In genomic region chr11:69417449-69418384, GRCm38 (mm10) we compare ENCODE assay signal across 8 mouse cellular contexts. TPM values are rescaled to one million over a fixed set of nuclear protein-coding genes. Genes with fewer than 3 reads are reported as not detected.
A peak's percentile ranks its signal among the peaks of the same experiment; 100 is the strongest.
DNase-seq lines count a peak whose midpoint lies in the region; ATAC-seq and TF ChIP-seq lines count a peak whose summit lies in the region.

No protein-coding gene starts in this region.

- no peaks in the 10 kb centered on the region for H3K9me3 ChIP-seq in erythroblast, embryonic 14.5 days (ENCODE audit: control insufficient read depth, low read length)
- H3K9me3 ChIP-seq in heart, embryonic 12.5 days (replicated peaks) = no peaks in the 10 kb centered on the region
- no peaks in the 10 kb centered on the region for H3K9me3 ChIP-seq in kidney, embryonic 16.5 days (ENCODE audit: low read length)

- peak overlapping the region; percentile 97 for H3K27ac ChIP-seq in heart, embryonic 12.5 days (ENCODE audit: poor library complexity, severe bottlenecking)
- H3K27ac ChIP-seq in kidney, embryonic 16.5 days (ENCODE audit: low read length) = peak overlapping the region; percentile 99
- peak overlapping the region; percentile 98 for H3K27ac ChIP-seq in liver, adult 2 months (replicated peaks; ENCODE audit: insufficient read depth, low read depth, low read length)

- H3K4me3 ChIP-seq in erythroblast, embryonic 14.5 days (replicated peaks) = peak overlapping the region; percentile 59
- peak overlapping the region; percentile 64 for H3K4me3 ChIP-seq in heart, embryonic 12.5 days
- H3K4me3 ChIP-seq in kidney, embryonic 16.5 days (ENCODE audit: low read length) = peak overlapping the region; percentile 81
- peak overlapping the region; percentile 62 for H3K4me3 ChIP-seq in liver, adult 2 months (ENCODE audit: insufficient read depth, low read depth, low read length)

- no peaks in the 10 kb centered on the region; the same call in 1 of the 2 replicates for H3K36me3 ChIP-seq in erythroblast, embryonic 14.5 days (ENCODE audit: control insufficient read depth)
- peaks cover 8% of the 10 kb centered on the region for H3K36me3 ChIP-seq in heart, embryonic 12.5 days
- H3K36me3 ChIP-seq in kidney, embryonic 16.5 days (ENCODE audit: insufficient read depth, low read length) = no peaks in the 10 kb centered on the region; the same call in 1 of the 2 replicates
- no peaks in the 10 kb centered on the region for H3K36me3 ChIP-seq in liver, adult 2 months (ENCODE audit: control insufficient read depth, insufficient read depth, low read length)
- H3K36me3 ChIP-seq in splenic B cell, adult 2 months (ENCODE audit: control insufficient read depth, insufficient read depth, low read length, poor library complexity, severe bottlenecking) = no peaks in the 10 kb centered on the region

- H3K4me2 ChIP-seq in heart, embryonic 12.5 days = peak overlapping the region; percentile 88
- peak overlapping the region; percentile 97 for H3K4me2 ChIP-seq in kidney, embryonic 16.5 days (replicated peaks; ENCODE audit: low read depth, low read length)

- peak overlapping the region; percentile 80 for H3K9ac ChIP-seq in heart, embryonic 12.5 days
- peak overlapping the region; percentile 80 for H3K9ac ChIP-seq in kidney, embryonic 16.5 days (replicated peaks; ENCODE audit: low read length)
- peak overlapping the region; percentile 86 for H3K9ac ChIP-seq in liver, adult 2 months (ENCODE audit: low read depth, low read length)

- ATAC-seq in heart, embryonic 12.5 days (ENCODE audit: insufficient number of reproducible peaks, low FRiP score) = peak; percentile 70
- peak; percentile 32 for ATAC-seq in kidney, embryonic 16.5 days (ENCODE audit: low FRiP score, low TSS enrichment)

- peaks cover 69% of the 10 kb centered on the region for H3K27me3 ChIP-seq in erythroblast, embryonic 14.5 days (ENCODE audit: control insufficient read depth)
- peaks cover 21% of the 10 kb centered on the region for H3K27me3 ChIP-seq in heart, embryonic 12.5 days (replicated peaks)
- H3K27me3 ChIP-seq in kidney, embryonic 16.5 days (ENCODE audit: insufficient read depth, low read length) = peaks cover 22% of the 10 kb centered on the region
- no peaks in the 10 kb centered on the region for H3K27me3 ChIP-seq in liver, adult 2 months (ENCODE audit: control insufficient read depth, insufficient read depth, low read length)
- H3K27me3 ChIP-seq in splenic B cell, adult 2 months (ENCODE audit: control insufficient read depth, insufficient read depth, low read length, poor library complexity, severe bottlenecking) = 0 out of 2 replicates have a peak, but pooled peaks cover 3% of the 10 kb centered on the region

- no peak for TF ChIP-seq CTCF in brain, embryonic 14.5 days (IDR thresholded peaks at IDR 0.05; ENCODE audit: borderline replicate concordance, extremely low read depth, insufficient read depth, insufficient read length)
- TF ChIP-seq CTCF in liver, adult 2 months (IDR thresholded peaks at IDR 0.05; ENCODE audit: low read depth, low read length) = no peak

- no peak for TF ChIP-seq POLR2A in brain, embryonic 14.5 days (IDR thresholded peaks at IDR 0.05; ENCODE audit: borderline replicate concordance, extremely low read depth, insufficient read depth, insufficient read length, poor library complexity, severe bottlenecking)
- peak; percentile 76; the same call in 1 of the 2 replicates for TF ChIP-seq POLR2A in liver, adult 2 months (IDR thresholded peaks at IDR 0.05; ENCODE audit: extremely low read depth, insufficient read depth, low read length)

- DNase-seq in B cell, adult 2 months = peak; percentile 50 to 56
- DNase-seq in brain, embryonic 14.5 days (ENCODE audit: low read depth) = peak; percentile 98
- peak; percentile 93 for DNase-seq in liver, adult 2 months (ENCODE audit: extremely low read depth, low read depth, low spot score)
- peak; percentile 66 to 78 for DNase-seq in monocyte, adult 2 months (ENCODE audit: low read depth in 1 of 2, low spot score in 2 of 2)
- DNase-seq in splenic B cell, adult 2 months (ENCODE audit: low read depth, low spot score) = peak; percentile 70

- no peaks in the 10 kb centered on the region for H3K79me2 ChIP-seq in liver, adult 2 months (ENCODE audit: control insufficient read depth, insufficient read depth, low read length)

- WGBS in heart, embryonic 12.5 days = under 1% methylated on average over 39 of the region's 39 CpGs
- WGBS in kidney, embryonic 16.5 days = under 1% methylated on average over 39 of the region's 39 CpGs
- WGBS in liver, adult 2 months = under 1% methylated on average over 39 of the region's 39 CpGs

- peaks cover 75% of the 10 kb centered on the region for H3K4me1 ChIP-seq in erythroblast, embryonic 14.5 days (ENCODE audit: control insufficient read depth)
- peaks cover 68% of the 10 kb centered on the region for H3K4me1 ChIP-seq in heart, embryonic 12.5 days (replicated peaks)
- H3K4me1 ChIP-seq in kidney, embryonic 16.5 days (ENCODE audit: insufficient read depth, low read length) = peaks cover 58% of the 10 kb centered on the region
- H3K4me1 ChIP-seq in liver, adult 2 months (ENCODE audit: control insufficient read depth, insufficient read depth, low read length) = peaks cover 25% of the 10 kb centered on the region

RNA-seq across cellular contexts. Expression of gene Kdm6b, which starts 4.2 kb away (rescaled TPM):
- polyA plus RNA-seq in brain, embryonic 14.5 days (2012; rRNA removed) = 12.4 and 38.7 TPM in 2 replicates
- 0.51 and 0.65 TPM in 2 replicates for polyA plus RNA-seq in erythroblast, embryonic 14.5 days (2012)
- polyA plus RNA-seq in heart, embryonic 12.5 days (2016; fragmentation: Nextera tagmentation; extraction: Ambion mirVana) = 24.9 and 25.4 TPM in 2 replicates
- polyA plus RNA-seq in kidney, embryonic 16.5 days (2015; fragmentation: Nextera tagmentation; extraction: Ambion mirVana) = 26.0 and 31.3 TPM in 2 replicates
- total RNA-seq in liver, adult 2 months (2014; rRNA removed) = 1.6 and 2.3 TPM in 2 replicates
- 4.2 and 4.6 TPM in 2 replicates for polyA plus RNA-seq in liver, adult 2 months (2012; rRNA removed)

RNA-seq across cellular contexts. Expression of gene Tmem88, which starts 19.7 kb away (rescaled TPM):
- 5.7 TPM in 2 replicates for polyA plus RNA-seq in brain, embryonic 14.5 days (2012; rRNA removed)
- polyA plus RNA-seq in erythroblast, embryonic 14.5 days (2012) = 0.08 TPM in 1 of 2 replicates, not detected in the other
- polyA plus RNA-seq in heart, embryonic 12.5 days (2016; fragmentation: Nextera tagmentation; extraction: Ambion mirVana) = 34.4 and 35.7 TPM in 2 replicates
- 46.5 and 47.7 TPM in 2 replicates for polyA plus RNA-seq in kidney, embryonic 16.5 days (2015; fragmentation: Nextera tagmentation; extraction: Ambion mirVana)
- 1.3 and 1.7 TPM in 2 replicates for total RNA-seq in liver, adult 2 months (2014; rRNA removed)
- 6.7 and 8.5 TPM in 2 replicates for polyA plus RNA-seq in liver, adult 2 months (2012; rRNA removed)

RNA-seq across cellular contexts. Expression of gene Cyb5d1, which starts 22.3 kb away (rescaled TPM):
- 26.7 and 28.7 TPM in 2 replicates for polyA plus RNA-seq in brain, embryonic 14.5 days (2012; rRNA removed)
- 0.12 and 0.40 TPM in 2 replicates for polyA plus RNA-seq in erythroblast, embryonic 14.5 days (2012)
- polyA plus RNA-seq in heart, embryonic 12.5 days (2016; fragmentation: Nextera tagmentation; extraction: Ambion mirVana) = 24.8 and 27.1 TPM in 2 replicates
- 34.0 and 37.3 TPM in 2 replicates for polyA plus RNA-seq in kidney, embryonic 16.5 days (2015; fragmentation: Nextera tagmentation; extraction: Ambion mirVana)
- 33.9 and 40.7 TPM in 2 replicates for total RNA-seq in liver, adult 2 months (2014; rRNA removed)
- polyA plus RNA-seq in liver, adult 2 months (2012; rRNA removed) = 21.1 and 22.1 TPM in 2 replicates

RNA-seq across cellular contexts. Expression of gene Naa38, which starts 22.4 kb away (rescaled TPM):
- 84.1 and 111 TPM in 2 replicates for polyA plus RNA-seq in brain, embryonic 14.5 days (2012; rRNA removed)
- polyA plus RNA-seq in erythroblast, embryonic 14.5 days (2012) = 17.5 and 24.2 TPM in 2 replicates
- polyA plus RNA-seq in heart, embryonic 12.5 days (2016; fragmentation: Nextera tagmentation; extraction: Ambion mirVana) = 147 and 150 TPM in 2 replicates
- polyA plus RNA-seq in kidney, embryonic 16.5 days (2015; fragmentation: Nextera tagmentation; extraction: Ambion mirVana) = 142 and 150 TPM in 2 replicates
- 86.6 and 91.5 TPM in 2 replicates for total RNA-seq in liver, adult 2 months (2014; rRNA removed)
- polyA plus RNA-seq in liver, adult 2 months (2012; rRNA removed) = 133 and 150 TPM in 2 replicates

RNA-seq across cellular contexts. Expression of gene Chd3, which starts 48.5 kb away (rescaled TPM):
- 321 and 358 TPM in 2 replicates for polyA plus RNA-seq in brain, embryonic 14.5 days (2012; rRNA removed)
- 1.1 and 1.8 TPM in 2 replicates for polyA plus RNA-seq in erythroblast, embryonic 14.5 days (2012)
- 19.2 and 23.5 TPM in 2 replicates for polyA plus RNA-seq in heart, embryonic 12.5 days (2016; fragmentation: Nextera tagmentation; extraction: Ambion mirVana)
- 58.6 and 67.2 TPM in 2 replicates for polyA plus RNA-seq in kidney, embryonic 16.5 days (2015; fragmentation: Nextera tagmentation; extraction: Ambion mirVana)
- total RNA-seq in liver, adult 2 months (2014; rRNA removed) = 45.2 and 57.5 TPM in 2 replicates
- polyA plus RNA-seq in liver, adult 2 months (2012; rRNA removed) = 55.2 and 80.2 TPM in 2 replicates

Comparison
In these comparisons a context has a peak if more than half of its experiments do, and no peak if none do; other contexts are left out.
1. Peak in every context shown above with its lines: DNase-seq, ATAC-seq, H3K4me3 ChIP-seq and H3K27ac ChIP-seq.
2. RNA of gene Cyb5d1, which starts 22.3 kb away (polyA plus RNA-seq): 34.0 to 37.3 TPM in kidney, embryonic 16.5 days, 26.7 to 28.7 TPM in brain, embryonic 14.5 days, 24.8 to 27.1 TPM in heart, embryonic 12.5 days and 21.1 to 22.1 TPM in liver, adult 2 months; 0.12 to 0.40 TPM in erythroblast, embryonic 14.5 days; every median in the first group is over 10 times any median in the second.